Mouse (Mus musculus) liver, embryonic 16.5 days (tissue): ENCODE measurements around the gene Tacr1. TPM values are rescaled to one million over a fixed set of nuclear protein-coding genes. Genes with fewer than 3 reads are reported as not detected.

Experiments
- ATAC-seq: fragments of 200-750 bp; cut with Nextera tagmentation; 2 replicates; pipeline ENCODE4 v1.8.0; 2017; ENCODE audit warnings: low read depth, mild to moderate bottlenecking, moderate number of reproducible peaks, moderate library complexity
- H3K27ac ChIP-seq: fragments of 300-500 bp; sonication (generic); 2 replicates; pipeline ENCODE4 v1.5.1; 2014; ENCODE audit warnings: mild to moderate bottlenecking, low read length
- H3K27me3 ChIP-seq: fragments of 300-500 bp; sonication (generic); 2 replicates; pipeline ENCODE4 v1.6.1; 2014; ENCODE audit warnings: low read depth, low read length, mixed read lengths; ENCODE audit not compliant: control insufficient read depth, insufficient read depth
- H3K36me3 ChIP-seq: fragments of 300-500 bp; sonication (generic); 2 replicates; pipeline ENCODE4 v1.6.1; 2014; ENCODE audit warnings: mild to moderate bottlenecking; ENCODE audit not compliant: control insufficient read depth, insufficient read depth
- H3K4me1 ChIP-seq: fragments of 300-500 bp; sonication (generic); 2 replicates; pipeline ENCODE4 v1.6.1; 2014; ENCODE audit warnings: low read depth, low read length, mixed read lengths; ENCODE audit not compliant: control insufficient read depth
- H3K4me2 ChIP-seq: fragments of 300-500 bp; sonication (generic); 2 replicates; pipeline ENCODE4 v1.6.1; 2014; ENCODE audit warnings: low read depth, low read length, mixed read lengths
- H3K4me3 ChIP-seq: fragments of 300-500 bp; sonication (generic); 2 replicates; pipeline ENCODE4 v1.5.1; 2014; ENCODE audit warnings: low read depth, mild to moderate bottlenecking, low read length
- H3K9ac ChIP-seq: fragments of 300-500 bp; sonication (generic); 2 replicates; pipeline ENCODE4 v1.6.1; 2014; ENCODE audit warnings: low read depth, low read length
- H3K9me3 ChIP-seq: fragments of 300-500 bp; sonication (generic); replicated peaks from 2 replicates; pipeline ENCODE4 v1.6.1; 2016; ENCODE audit warnings: low read length; ENCODE audit not compliant: control insufficient read depth
- WGBS: fragments of 180-500 bp; shearing (Covaris S2); extraction: QIAGEN DNeasy Blood & Tissue Kit; methylation state at CpG from one replicate; pipeline ENCODE4 v1.1.7; 2014; ENCODE audit not compliant: insufficient replicate concordance; 5-methylcytosine and 5-hydroxymethylcytosine counted together
- polyA plus RNA-seq: library from polyadenylated mRNA; unstranded; fragments of >200 nt; fragmentation: Nextera tagmentation; extraction: Ambion mirVana; gene quantifications from 2 replicates; pipeline ENCODE4 v1.2.1, GENCODE M21; 2015

Tacr1 gene
- polyA plus RNA-seq, 1 experiment from 2014 or later: not detected

DNA sequence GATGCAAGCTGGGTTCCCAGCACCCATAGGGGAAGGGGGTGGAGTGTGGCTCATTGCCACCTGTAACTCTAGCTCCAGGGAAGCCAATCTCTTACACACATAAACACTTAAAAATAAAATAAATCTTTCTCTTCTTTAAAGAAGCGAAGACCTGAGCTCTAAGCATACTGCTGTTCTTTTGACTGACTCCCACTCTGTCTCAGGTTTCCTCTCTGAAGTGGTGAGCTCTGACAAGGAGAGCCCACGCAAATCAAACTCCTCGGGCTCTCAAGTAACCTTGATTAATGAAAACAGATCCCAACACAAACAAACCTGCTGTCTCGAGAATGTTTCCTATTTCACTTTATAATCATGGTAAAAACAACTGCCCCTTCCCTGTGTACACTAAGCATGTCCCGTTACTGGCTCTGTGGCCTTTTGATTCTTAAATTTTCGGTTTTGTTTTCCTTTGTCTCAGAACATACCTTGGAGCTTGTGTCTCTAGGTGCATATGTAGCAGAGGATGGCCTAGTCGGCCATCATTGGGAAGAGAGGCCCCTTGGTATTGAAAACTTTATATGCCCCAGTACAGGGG, 108.8 kb downstream of the Tacr1 start:
- H3K4me1 ChIP-seq: no peaks in the 10 kb centered on the region
- no peaks in the 10 kb centered on the region for H3K36me3 ChIP-seq
- H3K4me3 ChIP-seq: no peak overlapping the region
- no peak overlapping the region for H3K4me2 ChIP-seq
- H3K9ac ChIP-seq: no peak overlapping the region
- no peak for ATAC-seq
- H3K27ac ChIP-seq: no peak overlapping the region
- 56% methylated on average over 7 of the region's 7 CpGs for WGBS
- H3K27me3 ChIP-seq: no peaks in the 10 kb centered on the region
- H3K9me3 ChIP-seq: no peaks in the 10 kb centered on the region

DNA sequence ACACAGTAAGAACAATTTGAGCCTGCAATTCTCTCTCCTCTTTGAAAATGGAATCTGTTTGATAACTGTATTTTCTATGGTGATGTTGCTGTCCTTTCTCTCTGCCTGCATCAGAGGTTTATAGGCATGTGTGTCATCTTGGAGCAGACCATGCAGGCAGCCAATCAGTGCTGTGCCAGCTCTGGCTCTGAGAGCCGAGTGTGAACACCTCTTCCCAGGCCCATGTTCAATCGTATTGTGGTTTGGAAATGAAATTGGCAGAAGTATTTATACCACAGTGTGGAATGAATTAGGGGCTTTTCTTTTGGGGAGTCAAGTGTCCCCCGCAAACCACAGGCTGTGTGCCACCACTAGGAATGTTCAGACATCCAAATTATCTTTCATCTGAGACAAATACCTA, 117.5 kb downstream of the Tacr1 start:
- H3K9ac ChIP-seq: no peak overlapping the region
- no peaks in the 10 kb centered on the region for H3K36me3 ChIP-seq
- H3K27ac ChIP-seq: no peak overlapping the region
- no peak overlapping the region for H3K4me3 ChIP-seq
- H3K9me3 ChIP-seq: no peaks in the 10 kb centered on the region
- no peaks in the 10 kb centered on the region for H3K4me1 ChIP-seq
- ATAC-seq: no peak
- no peaks in the 10 kb centered on the region for H3K27me3 ChIP-seq
- no peak overlapping the region for H3K4me2 ChIP-seq
- 55% methylated on average over 3 of the region's 3 CpGs for WGBS

DNA sequence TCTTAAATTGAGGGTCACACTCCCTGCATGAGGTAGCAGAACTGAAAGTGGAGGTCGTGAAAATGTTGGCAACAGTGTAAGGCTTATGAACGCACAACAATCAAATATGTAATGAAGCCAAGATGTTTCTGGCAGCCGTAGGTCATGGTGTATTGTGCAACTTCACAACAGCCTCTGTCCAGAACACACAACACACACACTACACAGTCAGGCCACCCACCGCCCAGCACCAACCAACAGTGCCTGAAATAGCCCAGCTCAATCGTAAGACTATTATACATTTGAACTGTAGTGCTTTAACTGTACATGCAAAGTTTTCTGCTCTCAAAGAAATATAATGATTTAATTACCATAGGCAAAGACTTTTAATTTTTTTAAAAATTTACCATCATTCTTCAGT, 120.4 kb downstream of the Tacr1 start:
- no peak overlapping the region for H3K9ac ChIP-seq
- WGBS: 66% methylated on average over 5 of the region's 5 CpGs
- no peak for ATAC-seq

DNA sequence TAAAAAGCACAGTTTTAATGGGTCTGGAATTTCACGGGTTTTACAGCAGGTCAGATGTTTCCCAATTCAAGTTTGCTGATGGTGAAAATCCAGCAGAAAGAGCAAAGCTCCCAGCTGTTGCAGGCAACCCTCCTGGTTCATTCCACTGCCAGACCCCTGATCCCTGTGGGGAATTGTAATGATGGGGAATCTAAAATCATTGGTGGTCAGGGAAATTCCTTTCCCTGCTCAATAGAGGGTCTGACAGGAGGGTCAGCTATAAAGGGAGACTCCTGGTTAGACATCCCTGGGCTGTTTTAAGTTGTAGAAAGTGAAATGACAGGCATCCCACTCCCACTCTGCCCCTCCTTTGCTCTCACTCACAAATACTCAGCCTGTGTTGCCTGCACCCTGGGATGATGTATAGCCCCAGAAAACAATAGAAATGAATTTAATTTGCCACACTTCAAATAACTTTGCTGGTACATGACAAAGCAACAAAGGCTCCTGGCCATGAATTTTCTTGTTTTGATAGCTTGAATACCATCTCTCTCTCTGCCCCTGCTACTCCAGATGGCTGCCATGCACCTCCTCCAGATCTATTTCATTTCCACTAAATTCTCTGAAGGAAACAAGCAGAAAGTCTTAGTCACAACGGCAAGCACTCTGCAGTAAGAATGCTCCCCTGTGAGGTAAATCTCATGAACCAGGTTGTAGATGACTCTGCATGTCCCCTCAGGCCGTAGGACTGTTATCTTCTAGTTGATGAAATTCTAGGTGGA, 123.2 kb downstream of the Tacr1 start:
- Histone ChIP-seq H3K9me3 (no peaks in the 10 kb centered on the region), H3K4me3 (no peak overlapping the region), H3K9ac (no peak overlapping the region), H3K27me3 (no peaks in the 10 kb centered on the region), H3K36me3 (no peaks in the 10 kb centered on the region), H3K4me2 (no peak overlapping the region), H3K27ac (no peak overlapping the region), H3K4me1 (no peaks in the 10 kb centered on the region)
- 34% methylated on average over 3 of the region's 3 CpGs for WGBS
- no peak for ATAC-seq

More for the DNA sequence above, 120.4 kb downstream of the Tacr1 start:
- Histone ChIP-seq H3K4me2 (no peak overlapping the region), H3K27me3 (no peaks in the 10 kb centered on the region), H3K27ac (no peak overlapping the region), H3K4me1 (no peaks in the 10 kb centered on the region), H3K36me3 (no peaks in the 10 kb centered on the region), H3K4me3 (no peak overlapping the region), H3K9me3 (no peaks in the 10 kb centered on the region)

DNA sequence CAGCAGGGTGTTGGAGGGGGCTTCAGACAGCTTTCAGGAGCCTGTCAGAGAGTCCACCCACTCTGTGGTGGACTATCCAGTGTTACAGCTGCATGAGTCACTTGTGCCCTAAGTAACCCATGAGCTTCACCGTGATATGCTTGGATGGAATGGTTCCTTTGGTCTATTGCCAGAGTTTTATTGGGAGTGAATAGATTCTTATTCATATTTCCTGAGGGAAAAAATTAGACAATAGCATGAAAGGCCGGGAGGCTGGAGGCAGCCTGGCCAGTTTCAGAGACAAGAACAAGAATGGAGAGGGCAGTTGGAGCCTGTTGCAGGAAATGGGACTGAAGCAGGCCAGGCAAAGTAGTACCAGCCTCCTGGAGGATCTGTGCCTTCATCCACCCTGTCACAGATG, 126.5 kb downstream of the Tacr1 start:
- no peaks in the 10 kb centered on the region for H3K27me3 ChIP-seq
- ATAC-seq: no peak
- no peak overlapping the region for H3K9ac ChIP-seq
- H3K9me3 ChIP-seq: no peaks in the 10 kb centered on the region
- H3K27ac ChIP-seq: no peak overlapping the region
- no peak overlapping the region for H3K4me2 ChIP-seq
- H3K4me3 ChIP-seq: no peak overlapping the region
- no peaks in the 10 kb centered on the region for H3K36me3 ChIP-seq
- H3K4me1 ChIP-seq: no peaks in the 10 kb centered on the region
- WGBS: 56% methylated on average over 2 of the region's 2 CpGs

DNA sequence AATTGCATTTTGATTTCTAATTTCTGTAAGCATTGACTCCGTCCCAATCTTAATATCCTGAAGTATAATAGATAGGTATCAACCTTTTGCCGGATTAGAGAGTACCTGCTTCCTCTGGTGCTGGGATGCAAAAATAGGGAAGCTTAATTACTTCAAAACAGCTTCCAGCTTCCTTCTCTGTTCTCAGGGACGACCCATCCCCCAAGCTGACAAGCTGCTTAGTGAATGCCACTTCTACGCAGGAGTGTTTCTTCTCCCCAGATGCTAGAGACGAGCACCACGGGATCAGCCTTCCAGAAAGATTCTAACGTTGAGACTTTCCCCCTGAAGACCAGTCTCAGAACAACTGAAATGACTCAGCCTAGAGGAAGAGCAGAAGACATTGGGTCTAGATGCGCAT, 134.5 kb downstream of the Tacr1 start:
- H3K27me3 ChIP-seq: no peaks in the 10 kb centered on the region
- H3K4me2 ChIP-seq: no peak overlapping the region
- no peaks in the 10 kb centered on the region for H3K9me3 ChIP-seq
- no peaks in the 10 kb centered on the region for H3K4me1 ChIP-seq
- H3K27ac ChIP-seq: no peak overlapping the region
- WGBS: 38% methylated on average over 8 of the region's 8 CpGs
- no peak overlapping the region for H3K4me3 ChIP-seq
- H3K9ac ChIP-seq: no peak overlapping the region
- no peak for ATAC-seq
- no peaks in the 10 kb centered on the region for H3K36me3 ChIP-seq

DNA sequence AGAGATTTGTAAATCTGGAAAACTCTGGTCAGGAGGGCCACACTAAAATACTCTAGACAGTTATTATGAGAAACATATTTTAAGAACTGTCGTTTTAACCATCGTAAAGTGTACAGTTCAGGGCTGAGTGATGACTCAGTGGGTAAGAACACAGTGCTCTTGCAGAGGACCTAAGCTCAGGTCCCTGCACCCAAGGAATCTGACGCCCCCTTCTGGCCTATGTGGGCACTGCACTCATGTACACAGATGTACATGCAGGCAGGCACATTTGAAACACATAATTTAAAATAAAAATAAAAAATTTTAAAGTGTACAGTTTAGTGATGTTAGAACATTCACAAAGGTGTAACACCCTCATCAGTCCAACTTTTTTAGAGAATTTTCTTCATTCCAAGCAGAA, 147.1 kb downstream of the Tacr1 start:
- Histone ChIP-seq H3K9ac (no peak overlapping the region), H3K4me2 (no peak overlapping the region), H3K36me3 (no peaks in the 10 kb centered on the region), H3K27me3 (no peaks in the 10 kb centered on the region), H3K27ac (no peak overlapping the region), H3K4me3 (no peak overlapping the region), H3K4me1 (no peaks in the 10 kb centered on the region), H3K9me3 (no peaks in the 10 kb centered on the region)
- no peak for ATAC-seq
- 56% methylated on average over 3 of the region's 3 CpGs for WGBS

DNA sequence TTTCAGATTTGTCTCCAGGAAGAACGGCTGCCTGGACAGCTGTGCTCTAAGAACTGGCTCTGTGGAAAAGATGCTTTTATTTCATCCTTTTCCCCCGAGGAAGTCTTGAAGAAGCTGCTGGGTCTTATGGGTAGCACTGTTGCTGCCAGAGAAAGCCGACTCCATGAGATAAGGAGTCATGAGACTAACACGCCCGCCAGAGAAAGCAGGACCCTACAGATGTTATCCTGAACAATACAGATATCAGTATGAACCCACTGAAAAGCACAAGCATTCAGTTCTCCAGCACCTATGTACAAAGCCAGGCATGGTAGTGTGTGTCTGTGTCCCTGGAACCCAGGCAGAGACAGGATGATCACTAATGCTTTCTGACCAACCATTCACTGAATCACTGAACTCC, 173.3 kb downstream of the Tacr1 start:
- Histone ChIP-seq H3K9ac (no peak overlapping the region), H3K4me3 (no peak overlapping the region), H3K4me2 (no peak overlapping the region), H3K27ac (no peak overlapping the region), H3K9me3 (no peaks in the 10 kb centered on the region), H3K27me3 (no peaks in the 10 kb centered on the region), H3K36me3 (no peaks in the 10 kb centered on the region), H3K4me1 (no peaks in the 10 kb centered on the region)
- no peak for ATAC-seq
- 43% methylated on average over 5 of the region's 5 CpGs for WGBS

DNA sequence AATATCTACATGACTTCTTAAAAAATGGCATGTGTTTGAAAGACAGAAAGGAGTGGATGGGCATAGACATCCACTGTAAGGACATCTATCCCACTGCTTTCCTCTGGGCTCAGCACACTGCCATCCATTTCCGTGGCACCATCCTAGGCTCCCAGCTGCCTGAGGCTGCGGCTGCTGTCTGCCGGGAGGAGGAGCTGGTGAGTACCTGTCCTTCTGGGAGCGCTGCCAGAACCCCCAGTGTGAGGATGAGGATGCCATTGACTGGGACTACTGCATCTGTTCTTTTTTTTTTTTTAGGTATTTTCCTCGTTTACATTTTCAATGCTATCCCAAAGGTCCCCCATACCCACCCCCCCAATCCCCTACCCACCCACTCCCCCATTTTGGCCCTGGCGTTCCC, 183.3 kb downstream of the Tacr1 start:
- H3K4me3 ChIP-seq: no peak overlapping the region
- no peaks in the 10 kb centered on the region for H3K27me3 ChIP-seq
- H3K9me3 ChIP-seq: no peaks in the 10 kb centered on the region
- no peak for ATAC-seq
- 46% methylated on average over 5 of the region's 6 CpGs for WGBS
- H3K36me3 ChIP-seq: no peaks in the 10 kb centered on the region
- H3K9ac ChIP-seq: no peak overlapping the region
- no peaks in the 10 kb centered on the region for H3K4me1 ChIP-seq
- no peak overlapping the region for H3K27ac ChIP-seq
- H3K4me2 ChIP-seq: no peak overlapping the region
